Mouse (Mus musculus) CD4-positive, CD25-positive, alpha-beta regulatory T cell, adult 2 months (primary cell): ENCODE measurements at regions not wholly inside any gene's neighbourhood (a gene's known extent, or its start where the extent isn't known, plus 50 kb on each side); places are given as distances from the start of the nearest gene placed in this dataset.
"Not testable (repeated sequence)": the region's sequence is repeated elsewhere in the genome, so short reads cannot be mapped to it uniquely, and the experiment has no call there.

Source experiments
- DNase-seq: peaks from one replicate; pipeline ENCODE4 v3.0.0-alpha.2; 2012; ENCODE audit warnings: low read depth, low spot score

DNA sequence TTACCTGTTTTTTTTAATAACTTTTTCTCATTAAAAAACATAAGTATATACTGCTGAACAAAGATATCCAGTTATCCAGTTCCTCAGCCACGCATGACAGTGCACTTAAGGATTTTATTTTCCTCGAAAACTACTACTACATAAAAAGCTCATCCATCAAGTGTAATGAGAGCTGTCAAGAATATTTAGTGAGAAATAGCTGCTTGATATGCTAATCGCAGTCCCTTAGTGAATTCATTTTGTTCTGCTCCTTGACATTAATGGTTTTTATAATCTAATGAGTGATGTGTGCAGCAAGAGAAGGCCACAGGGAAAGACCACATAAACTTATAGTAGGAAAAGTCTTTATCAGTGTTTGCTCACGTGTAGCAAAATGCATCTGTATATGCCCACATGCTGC is 754.0 kb upstream of the Slc39a10 start:
- DNase-seq = no peak

GRCm38 (mm10) chr1:47606597-47606996 is 713.9 kb upstream of the Slc39a10 start:
- DNase-seq = no peak

- no peak for DNase-seq
Measured at GRCm38 (mm10) chr1:47603989-47604360, 711.3 kb upstream of the Slc39a10 start.

- DNase-seq = no peak
Measured at GRCm38 (mm10) chr1:47603294-47603988, 710.8 kb upstream of the Slc39a10 start.

DNA sequence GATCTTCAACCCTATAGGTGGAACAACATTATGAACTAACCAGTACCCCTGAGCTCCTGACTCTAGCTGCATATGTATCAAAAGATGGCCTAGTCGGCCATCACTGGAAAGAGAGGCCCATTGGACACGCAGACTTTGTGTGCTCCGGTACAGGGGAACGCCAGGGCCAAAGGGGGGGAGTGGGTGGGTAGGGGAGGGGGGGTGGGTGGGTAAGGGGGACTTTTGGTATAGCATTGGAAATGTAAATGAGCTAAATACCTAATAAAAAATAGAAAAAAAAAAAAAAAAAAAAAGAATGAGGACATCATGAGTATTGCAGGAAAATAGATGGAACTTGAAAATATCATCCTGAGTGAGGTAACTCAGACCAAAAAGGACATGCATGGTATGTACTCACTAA is 701.0 kb upstream of the Slc39a10 start:
- not testable (repeated sequence) for DNase-seq

DNA sequence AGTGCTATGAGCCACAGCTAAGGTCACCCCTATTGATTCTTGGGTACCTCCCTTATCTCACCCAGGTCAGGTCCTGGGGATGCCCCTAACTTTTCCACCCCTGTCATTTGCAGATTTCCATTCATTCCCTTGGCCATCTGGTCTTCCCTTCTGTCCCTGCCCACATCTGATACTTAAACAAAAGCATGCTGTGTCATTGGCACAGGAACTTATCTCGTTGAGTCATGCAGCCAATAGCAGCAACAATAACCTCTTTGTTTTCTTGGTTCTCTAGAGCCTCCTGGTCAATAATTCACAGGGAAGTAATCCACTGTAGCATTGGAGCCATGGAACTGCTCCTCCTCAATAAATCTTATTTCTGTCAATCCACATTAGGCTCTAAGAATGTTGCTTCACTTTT is 653.0 kb upstream of the Slc39a10 start:
- no peak for DNase-seq

DNA sequence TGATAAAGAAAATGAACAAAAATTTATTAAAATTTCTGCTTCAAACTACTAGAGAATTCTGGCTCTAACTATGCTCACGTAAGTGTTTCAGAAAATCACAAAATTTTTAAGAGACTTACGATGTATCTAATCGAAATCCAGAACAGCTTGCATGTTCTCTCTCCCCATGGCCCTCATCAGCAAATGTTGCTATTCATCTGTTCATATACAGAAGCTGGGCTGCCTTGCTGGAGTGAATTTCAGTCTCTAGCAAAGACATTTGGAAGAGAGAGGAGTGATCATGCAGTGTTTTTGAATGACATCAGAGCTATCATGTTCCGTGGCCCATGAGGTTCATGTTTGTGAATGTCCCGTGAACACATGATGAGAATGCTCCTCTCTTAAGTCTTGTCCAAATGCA is 618.8 kb upstream of the Slc39a10 start:
- no peak for DNase-seq

- DNase-seq = no peak
Measured at GRCm38 (mm10) chr1:47507801-47508200, 615.1 kb upstream of the Slc39a10 start.

GRCm38 (mm10) chr1:47488581-47489204 is 596.0 kb upstream of the Slc39a10 start:
- no peak for DNase-seq

DNA sequence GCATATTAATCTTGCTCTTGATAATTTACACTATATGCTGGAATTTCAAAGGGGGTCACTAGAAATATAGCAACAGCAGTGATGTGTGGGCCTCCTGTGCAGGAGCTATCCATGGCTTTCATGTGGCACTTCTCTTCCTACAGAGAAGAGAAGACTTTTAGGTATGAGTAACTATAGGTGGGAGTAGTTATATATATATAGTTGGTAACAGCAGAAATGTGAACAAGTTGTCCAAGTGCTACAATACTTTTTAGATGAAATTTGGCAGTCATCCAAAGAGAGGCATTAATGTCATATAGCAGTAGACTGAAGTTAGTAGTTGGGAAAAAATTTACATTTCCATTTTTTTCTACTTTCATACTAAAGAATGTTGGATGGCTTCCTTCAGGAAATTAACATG is 593.4 kb upstream of the Slc39a10 start:
- DNase-seq = no peak

DNA sequence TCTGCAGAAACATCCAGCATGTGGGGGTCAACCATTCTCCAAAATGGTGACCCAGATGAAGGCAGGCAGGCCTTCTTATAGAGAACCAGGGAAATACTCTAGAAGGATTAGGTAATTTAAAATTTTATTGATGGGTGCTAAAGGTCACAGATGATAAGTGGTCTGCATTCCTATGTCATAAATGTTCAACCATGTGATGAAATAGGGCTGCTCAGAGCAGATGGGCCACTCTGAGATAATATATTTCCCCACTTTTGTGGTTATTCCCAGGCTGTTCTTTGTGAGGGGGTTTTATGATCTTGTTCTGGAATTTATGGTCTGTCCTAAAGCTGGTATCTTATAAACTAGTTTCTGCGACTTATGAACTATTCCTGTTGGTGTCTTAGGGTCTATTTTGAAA is 586.4 kb upstream of the Slc39a10 start:
- no peak for DNase-seq

DNA sequence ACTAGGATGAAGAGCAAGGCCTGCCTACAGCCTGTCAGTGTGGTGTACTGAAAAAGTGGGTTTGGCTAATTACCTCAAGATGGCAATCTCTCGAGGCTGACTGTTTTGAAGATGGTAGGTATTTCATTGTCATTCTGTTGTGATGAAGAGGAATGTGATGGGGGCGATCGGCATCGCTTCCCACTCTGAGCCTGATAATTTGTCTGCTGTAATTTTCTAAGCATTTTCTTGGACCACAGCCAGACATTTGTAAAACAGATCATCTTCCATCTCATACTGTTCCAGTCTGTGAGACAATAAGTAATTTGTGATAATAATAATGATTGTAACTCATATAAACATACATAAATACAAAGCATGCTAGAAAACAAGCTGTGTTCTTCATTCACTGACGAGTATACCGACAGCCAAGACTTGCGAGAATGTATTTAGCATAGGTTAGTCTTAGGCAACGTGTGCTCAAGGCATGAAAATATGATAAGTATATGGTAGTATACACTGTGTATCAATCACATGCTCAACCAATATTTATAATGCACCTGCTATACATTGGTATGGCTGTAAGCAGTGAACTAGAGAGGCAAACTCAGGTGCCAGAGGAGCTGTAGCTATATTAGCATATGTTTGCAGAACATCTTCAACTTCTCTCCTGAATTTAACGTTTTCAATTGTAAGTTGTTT is 574.1 kb upstream of the Slc39a10 start:
- DNase-seq = no peak

GRCm38 (mm10) chr1:47448737-47449489 is 556.3 kb upstream of the Slc39a10 start:
- no peak for DNase-seq

- no peak for DNase-seq
Measured at GRCm38 (mm10) chr1:47448070-47448469, 555.4 kb upstream of the Slc39a10 start.

DNA sequence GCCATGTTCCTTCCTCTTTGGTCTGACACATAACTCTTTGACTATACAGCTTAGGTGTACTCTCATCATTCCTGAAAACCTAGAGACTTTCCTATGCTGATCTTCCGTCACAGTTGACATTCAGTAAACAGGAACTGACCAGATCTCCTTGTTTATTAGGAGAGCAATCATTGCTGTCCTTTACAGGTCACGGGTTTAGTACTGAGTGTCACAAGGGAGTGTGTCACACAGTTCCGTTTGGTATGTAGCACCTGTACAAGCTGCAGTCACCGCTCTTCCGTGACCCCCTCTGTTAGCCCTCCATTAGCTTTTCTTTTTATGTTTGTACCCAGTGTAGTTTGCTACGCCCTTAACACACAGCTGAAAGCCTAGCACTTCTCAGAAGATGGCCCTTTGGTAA is 553.4 kb upstream of the Slc39a10 start:
- no peak for DNase-seq

- no peak for DNase-seq
Measured at GRCm38 (mm10) chr1:47432829-47433228, 540.2 kb upstream of the Slc39a10 start.

DNA sequence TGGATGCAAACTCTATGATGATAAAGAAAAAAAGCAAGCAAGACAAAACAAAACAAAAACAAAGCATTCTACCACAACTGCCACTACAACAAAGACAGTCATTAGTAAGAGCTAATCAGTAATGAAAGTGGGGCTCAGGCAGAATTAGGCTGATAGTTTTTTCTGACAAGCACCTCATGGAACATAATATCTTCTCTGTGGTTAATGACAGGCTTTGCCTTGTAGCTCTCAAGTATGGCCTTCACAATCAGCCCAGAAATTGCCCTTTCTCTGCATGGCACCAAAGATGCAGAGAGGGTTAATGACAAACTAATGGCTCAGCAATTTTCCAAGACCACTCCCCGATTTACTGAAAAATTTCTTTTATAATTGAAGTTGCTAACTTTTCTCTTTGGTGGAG is 512.5 kb upstream of the Slc39a10 start:
- DNase-seq = no peak

DNA sequence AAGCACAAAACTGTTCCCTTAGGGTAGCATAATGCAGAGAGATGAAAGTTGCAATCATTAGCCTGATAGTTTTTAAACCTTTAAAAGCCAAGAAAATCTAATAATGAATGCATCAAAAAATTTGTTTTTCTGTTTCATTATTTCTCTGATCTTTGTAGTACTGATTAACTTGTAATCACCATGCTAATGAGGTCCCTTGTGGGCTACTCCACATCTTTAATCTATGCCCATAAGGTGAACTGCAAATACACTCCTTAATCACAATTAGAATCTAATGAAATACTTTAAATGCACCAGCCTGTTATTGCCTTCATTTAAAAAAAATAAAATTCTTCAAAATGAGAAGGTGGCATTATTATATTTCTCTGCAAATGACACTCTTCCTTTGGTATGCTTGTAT is 493.9 kb upstream of the Slc39a10 start:
- DNase-seq = no peak

DNA sequence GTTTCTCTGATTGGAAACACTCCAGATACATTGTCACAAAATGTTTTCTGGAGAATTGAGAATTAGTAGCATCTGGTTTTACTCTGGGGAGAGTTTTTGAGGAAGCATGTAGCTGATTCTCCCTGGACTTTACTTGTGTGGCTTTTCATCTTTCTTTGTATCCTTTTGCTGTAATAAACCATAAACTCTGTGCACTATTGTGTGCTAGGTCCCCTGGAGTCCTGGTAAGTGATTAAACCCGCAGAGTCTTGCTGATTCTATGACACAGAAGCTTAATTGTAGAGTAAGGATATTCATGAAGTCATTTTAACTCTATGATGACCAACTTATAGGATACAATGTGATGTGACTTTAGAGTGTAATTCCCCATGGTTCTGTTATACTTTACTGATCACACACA is 486.1 kb upstream of the Slc39a10 start:
- no peak for DNase-seq

- DNase-seq = no peak
Measured at GRCm38 (mm10) chr1:47339718-47340439, 447.2 kb upstream of the Slc39a10 start.

DNA sequence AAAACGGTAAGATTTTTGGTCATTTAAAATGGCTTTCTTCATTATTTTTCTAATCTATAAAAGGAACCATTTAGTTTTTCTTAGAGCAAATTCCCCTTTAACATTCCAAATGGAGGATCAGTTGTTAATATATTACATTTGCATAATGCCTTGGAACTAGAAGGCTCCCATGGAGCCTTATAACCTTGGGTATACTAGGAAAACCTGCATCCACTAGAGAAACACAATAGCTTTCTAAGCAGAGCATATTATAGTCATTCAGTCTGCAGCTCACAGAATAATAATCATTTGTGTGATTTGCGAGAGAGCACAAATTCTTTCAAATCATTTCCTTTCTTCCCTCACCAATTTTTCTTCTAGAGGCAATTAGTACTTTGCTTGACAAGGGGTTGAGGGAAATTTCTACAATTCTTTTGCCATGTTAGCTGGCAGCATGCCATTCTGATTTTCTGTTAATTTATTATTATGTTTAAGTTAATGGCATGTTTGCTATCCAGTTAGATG is 418.0 kb upstream of the Slc39a10 start:
- no peak for DNase-seq
